Mouse (Mus musculus) forebrain, postnatal 0 days (tissue): ENCODE measurements around the gene Ptpn7. TPM values are rescaled to one million over a fixed set of nuclear protein-coding genes. Genes with fewer than 3 reads are reported as not detected.

ENCODE experiments used
- ATAC-seq: fragments of 200-750 bp; cut with Nextera tagmentation; 2 replicates; pipeline ENCODE4 v1.8.0; 2017; ENCODE audit warnings: mild to moderate bottlenecking, moderate library complexity
- DNase-seq: peaks from one replicate; pipeline ENCODE4 v3.0.0-alpha.2; 2015
- H3K27ac ChIP-seq: fragments of 300-500 bp; sonication (generic); 2 replicates; pipeline ENCODE4 v1.5.1; 2014; ENCODE audit warnings: low read depth, mild to moderate bottlenecking, antibody characterized with exemption, low read length, moderate library complexity, mixed read lengths
- H3K27me3 ChIP-seq: fragments of 300-500 bp; sonication (generic); 2 replicates; pipeline ENCODE4 v1.6.1; 2014; ENCODE audit warnings: mild to moderate bottlenecking, low read length, mixed read lengths; ENCODE audit not compliant: insufficient read depth
- H3K36me3 ChIP-seq: fragments of 300-500 bp; sonication (generic); 2 replicates; pipeline ENCODE4 v1.6.1; 2014; ENCODE audit warnings: mild to moderate bottlenecking, moderate library complexity; ENCODE audit not compliant: insufficient read depth
- H3K4me1 ChIP-seq: fragments of 300-500 bp; sonication (generic); 2 replicates; pipeline ENCODE4 v1.6.1; 2014; ENCODE audit warnings: antibody characterized with exemption; ENCODE audit not compliant: insufficient read depth
- H3K4me2 ChIP-seq: fragments of 300-500 bp; sonication (generic); 2 replicates; pipeline ENCODE4 v1.6.1; 2014; ENCODE audit warnings: low read depth, mild to moderate bottlenecking, moderate library complexity
- H3K4me3 ChIP-seq: fragments of 300-500 bp; sonication (generic); 2 replicates; pipeline ENCODE4 v1.5.1; 2014; ENCODE audit warnings: low read depth, low read length, mixed read lengths
- H3K9ac ChIP-seq: fragments of 300-500 bp; sonication (generic); 2 replicates; pipeline ENCODE4 v1.6.1; 2014; ENCODE audit warnings: mild to moderate bottlenecking
- H3K9me3 ChIP-seq: fragments of 300-500 bp; sonication (generic); 2 replicates; pipeline ENCODE4 v1.6.1; 2016; ENCODE audit warnings: low read length
- CTCF ChIP-seq: sonication (generic); IDR thresholded peaks from 2 replicates; pipeline ENCODE4 v1.5.1; 2016; ENCODE audit warnings: antibody characterized with exemption, control low read depth, low read depth
- WGBS: fragments of 180-500 bp; shearing (Covaris S2); extraction: QIAGEN DNeasy Blood & Tissue Kit; methylation state at CpG from one replicate; pipeline ENCODE4 v1.1.7; 2014; 5-methylcytosine and 5-hydroxymethylcytosine counted together
- polyA plus RNA-seq: library from polyadenylated mRNA; unstranded; fragments of >200 nt; fragmentation: Nextera tagmentation; extraction: Ambion mirVana; gene quantifications from 2 replicates; pipeline ENCODE4 v1.2.1, GENCODE M21; 2015
- total RNA-seq: library from RNA; depleted of rRNA; stranded (reverse); fragments of >200 nt; gene quantifications from 2 replicates; pipeline ENCODE4 v1.2.3, GENCODE M21; 2014

Gene Ptpn7
- total and polyA plus RNA-seq, 2 experiments from 2014 or later, result 0.10 to 0.12 TPM

- TF ChIP-seq CTCF, result peak; percentile 52
- Histone ChIP-seq H3K36me3 (no peaks in the 10 kb centered on the region), H3K9ac (no peak within 1 kb of the TSS), H3K4me2 (no peak within 1 kb of the TSS), H3K9me3 (no peaks in the 10 kb centered on the region), H3K4me1 (no peaks in the 10 kb centered on the region), H3K4me3 (no peak within 1 kb of the TSS), H3K27ac (no peak within 1 kb of the TSS), H3K27me3 (no peaks in the 10 kb centered on the region)
- no peak for DNase-seq
- ATAC-seq, result no peak
- WGBS, result 77% methylated on average over 11 of the region's 11 CpGs
These were observed 34.9 kb downstream of the Ptpn7 start, which contains the start of gene Gpr37l1 for GRCm38 (mm10) chr1:135167435-135167834. Gpr37l1 (minus strand) TSS chr1:135167681.

- no peak for ATAC-seq
- Histone ChIP-seq H3K9ac (no peak overlapping the region), H3K9me3 (no peaks in the 10 kb centered on the region), H3K4me3 (no peak overlapping the region), H3K27me3 (no peaks in the 10 kb centered on the region), H3K36me3 (no peaks in the 10 kb centered on the region), H3K4me1 (no peaks in the 10 kb centered on the region), H3K4me2 (no peak overlapping the region), H3K27ac (no peak overlapping the region)
- TF ChIP-seq CTCF, result no peak
- 91% methylated on average over 10 of the region's 10 CpGs for WGBS
- no peak for DNase-seq
These were observed 36.1 kb downstream of the Ptpn7 start for GRCm38 (mm10) chr1:135168453-135169200.

GRCm38 (mm10) chr1:135169556-135170224, 37.2 kb downstream of the Ptpn7 start:
- Histone ChIP-seq H3K27ac (peak overlapping the region; percentile 21; the same call in 1 of the 2 replicates), H3K4me3 (no peak overlapping the region), H3K27me3 (no peaks in the 10 kb centered on the region), H3K4me1 (no peaks in the 10 kb centered on the region), H3K9ac (no peak overlapping the region), H3K4me2 (no peak overlapping the region), H3K9me3 (no peaks in the 10 kb centered on the region), H3K36me3 (no peaks in the 10 kb centered on the region)
- ATAC-seq, result no peak
- TF ChIP-seq CTCF, result no peak
- 55% methylated on average over 12 of the region's 12 CpGs for WGBS
- no peak for DNase-seq

GRCm38 (mm10) chr1:135170299-135170698, 37.8 kb downstream of the Ptpn7 start:
- 77% methylated on average over 10 of the region's 10 CpGs for WGBS
- no peaks in the 10 kb centered on the region for H3K27me3 ChIP-seq
- no peak overlapping the region for H3K4me3 ChIP-seq
- no peak for TF ChIP-seq CTCF
- DNase-seq (no peak), ATAC-seq (no peak)
- no peaks in the 10 kb centered on the region for H3K9me3 ChIP-seq
- no peaks in the 10 kb centered on the region for H3K4me1 ChIP-seq
- H3K36me3 ChIP-seq, result no peaks in the 10 kb centered on the region
- no peak overlapping the region for H3K4me2 ChIP-seq
- no peak overlapping the region for H3K27ac ChIP-seq
- H3K9ac ChIP-seq, result no peak overlapping the region

GRCm38 (mm10) chr1:135171202-135171601, 38.7 kb downstream of the Ptpn7 start:
- ATAC-seq (no peak), DNase-seq (no peak)
- Histone ChIP-seq H3K4me2 (no peak overlapping the region), H3K36me3 (no peaks in the 10 kb centered on the region), H3K4me1 (no peaks in the 10 kb centered on the region), H3K4me3 (no peak overlapping the region), H3K27ac (no peak overlapping the region), H3K27me3 (no peaks in the 10 kb centered on the region), H3K9ac (no peak overlapping the region), H3K9me3 (no peaks in the 10 kb centered on the region)
- WGBS, result 89% methylated on average over 7 of the region's 7 CpGs
- TF ChIP-seq CTCF, result peak; percentile 43

GRCm38 (mm10) chr1:135171984-135172383, 39.5 kb downstream of the Ptpn7 start:
- TF ChIP-seq CTCF, result peak; percentile 88
- H3K9ac ChIP-seq, result no peak overlapping the region
- H3K27ac ChIP-seq, result no peak overlapping the region
- no peaks in the 10 kb centered on the region for H3K4me1 ChIP-seq
- no peaks in the 10 kb centered on the region for H3K36me3 ChIP-seq
- H3K4me2 ChIP-seq, result no peak overlapping the region
- no peaks in the 10 kb centered on the region for H3K27me3 ChIP-seq
- ATAC-seq (peak; percentile 87), DNase-seq (peak; percentile 84)
- no peaks in the 10 kb centered on the region for H3K9me3 ChIP-seq
- H3K4me3 ChIP-seq, result no peak overlapping the region
- 55% methylated on average over 6 of the region's 6 CpGs for WGBS

GRCm38 (mm10) chr1:135173311-135173710, 40.8 kb downstream of the Ptpn7 start:
- WGBS, result 95% methylated on average over 6 of the region's 6 CpGs
- DNase-seq, result no peak

More at GRCm38 (mm10) chr1:135173311-135173710, 40.8 kb downstream of the Ptpn7 start:
- Histone ChIP-seq H3K4me2 (no peak overlapping the region), H3K4me1 (no peaks in the 10 kb centered on the region), H3K27ac (no peak overlapping the region), H3K9ac (no peak overlapping the region), H3K4me3 (no peak overlapping the region), H3K27me3 (no peaks in the 10 kb centered on the region), H3K36me3 (no peaks in the 10 kb centered on the region), H3K9me3 (no peaks in the 10 kb centered on the region)
- TF ChIP-seq CTCF, result no peak
- ATAC-seq, result no peak
